24 mouse cellular contexts compared by ENCODE assay signal in genomic region chr7:64716286-64716685, GRCm38 (mm10).
A peak's percentile ranks its signal among the peaks of the same experiment; 100 is the strongest.
DNase-seq lines count a peak whose midpoint lies in the region; ATAC-seq and TF ChIP-seq lines count a peak whose summit lies in the region.
"Had no signal": no experiment of that assay in that cellular context is flagged by ENCODE, and none has a peak within 500 bp of the region (broad histone marks: within the 10 kb centered on the region; RNA-seq: fewer than 3 reads in every experiment).

No protein-coding gene starts in this region.

- peaks cover 2 to 4% of the 10 kb centered on the region in 2 experiments; a peak in 2 of 4 replicates for H3K4me1 ChIP-seq in ES-E14 (ENCODE audit: control insufficient read depth in 2 of 2, insufficient read depth in 2 of 2, low read length in 2 of 2, poor library complexity in 1 of 2)
- H3K4me1 ChIP-seq in forebrain, embryonic 14.5 days (ENCODE audit: control insufficient read depth, insufficient read depth, low read length) = no peaks in the 10 kb centered on the region
- H3K4me1 ChIP-seq: embryonic facial prominence, embryonic 13.5 days; embryonic facial prominence, embryonic 15.5 days; forebrain, embryonic 10.5 days; forebrain, embryonic 12.5 days; forebrain, embryonic 15.5 days had no signal

- no peaks in the 10 kb centered on the region for H3K27me3 ChIP-seq in forebrain, embryonic 14.5 days (replicated peaks; ENCODE audit: control insufficient read depth, insufficient read depth, low read length)
- H3K27me3 ChIP-seq: embryonic facial prominence, embryonic 13.5 days; embryonic facial prominence, embryonic 15.5 days; forebrain, embryonic 12.5 days; forebrain, embryonic 15.5 days had no signal

- peak; percentile 36 for DNase-seq in kidney, adult 9 months
- no peak for DNase-seq in kidney, adult 11 months
- peak; percentile 73 for DNase-seq in ES-CJ7 (ENCODE audit: low read depth, low spot score)
- peak; percentile 29 for DNase-seq in ES-E14 (ENCODE audit: low read depth, low spot score)
- DNase-seq in ZHBTc4 (ENCODE audit: low read depth, low spot score) = peak; percentile 72
- no peak for DNase-seq in forebrain, embryonic 14.5 days (ENCODE audit: low spot score)
- DNase-seq: adrenal gland, adult 2 months; adrenal gland, postnatal 10 days; adrenal gland, postnatal 25 days; cerebellum, adult 11 months; cerebellum, adult 18-20 months; cerebellum, adult 8-10 months; cerebellum, adult 9-11 months; cerebellum, postnatal 14 days; cerebellum, postnatal 36 days; embryo, embryonic 11 days; forebrain, postnatal 0 days had no signal

- no peak overlapping the region for H3K4me3 ChIP-seq in ES-E14 (ENCODE audit: insufficient read depth in 1 of 2, low read depth in 1 of 2, low read length in 2 of 2, poor library complexity in 1 of 2, severe bottlenecking in 1 of 2)
- H3K4me3 ChIP-seq in forebrain, embryonic 14.5 days (ENCODE audit: low read depth, low read length) = no peak overlapping the region
- H3K4me3 ChIP-seq: embryonic facial prominence, embryonic 13.5 days; embryonic facial prominence, embryonic 15.5 days; erythroblast, embryonic 14.5 days; forebrain, embryonic 10.5 days; forebrain, embryonic 12.5 days; forebrain, embryonic 15.5 days had no signal

- no peak overlapping the region for H3K4me2 ChIP-seq in forebrain, embryonic 14.5 days (ENCODE audit: low read length)
- H3K4me2 ChIP-seq: embryonic facial prominence, embryonic 13.5 days; embryonic facial prominence, embryonic 15.5 days; forebrain, embryonic 12.5 days; forebrain, embryonic 15.5 days had no signal

- no peak for ATAC-seq in monocyte, adult 5-6 weeks (replicated peaks; ENCODE audit: insufficient number of reproducible peaks, low FRiP score, low TSS enrichment, poor library complexity, severe bottlenecking)
- ATAC-seq in forebrain, embryonic 14.5 days = no peak
- ATAC-seq: forebrain, embryonic 15.5 days; forebrain, postnatal 0 days had no signal

- no peak overlapping the region for H3K27ac ChIP-seq in ES-E14 (ENCODE audit: insufficient read depth, low read depth, low read length, poor library complexity, severe bottlenecking)
- no peak overlapping the region for H3K27ac ChIP-seq in forebrain, embryonic 14.5 days (ENCODE audit: low read depth, low read length)
- H3K27ac ChIP-seq: embryonic facial prominence, embryonic 13.5 days; embryonic facial prominence, embryonic 15.5 days; forebrain, embryonic 10.5 days; forebrain, embryonic 12.5 days; forebrain, embryonic 15.5 days had no signal

- no peaks in the 10 kb centered on the region for H3K9me3 ChIP-seq in ES-E14 (ENCODE audit: control insufficient read depth, insufficient read depth, low read depth, low read length)
- no peaks in the 10 kb centered on the region for H3K9me3 ChIP-seq in forebrain, embryonic 14.5 days (replicated peaks; ENCODE audit: control insufficient read depth, low read length)
- H3K9me3 ChIP-seq: embryonic facial prominence, embryonic 13.5 days; embryonic facial prominence, embryonic 15.5 days; forebrain, embryonic 10.5 days; forebrain, embryonic 12.5 days; forebrain, embryonic 15.5 days had no signal

- H3K36me3 ChIP-seq in ES-E14 (ENCODE audit: control insufficient read depth, insufficient read depth, low read length, poor library complexity, severe bottlenecking) = no peaks in the 10 kb centered on the region
- H3K36me3 ChIP-seq in forebrain, embryonic 14.5 days (ENCODE audit: control insufficient read depth, insufficient read depth, low read length) = peaks cover 14% of the 10 kb centered on the region; the same call in 1 of the 2 replicates
- H3K36me3 ChIP-seq: embryonic facial prominence, embryonic 13.5 days; embryonic facial prominence, embryonic 15.5 days; forebrain, embryonic 15.5 days had no signal

- in situ Hi-C loops in ES-E14 (cut with MboI; ENCODE audit: low sequenced_read_pairs in 2 of 2, unreplicated experiment in 2 of 2) = no loop called here

- no peak overlapping the region for H3K9ac ChIP-seq in ES-E14 (ENCODE audit: insufficient read depth, low read depth, low read length, poor library complexity, severe bottlenecking)
- H3K9ac ChIP-seq in forebrain, embryonic 14.5 days (ENCODE audit: low read length) = no peak overlapping the region
- H3K9ac ChIP-seq: embryonic facial prominence, embryonic 13.5 days; embryonic facial prominence, embryonic 15.5 days; forebrain, embryonic 12.5 days; forebrain, embryonic 15.5 days; forebrain, postnatal 0 days had no signal

- WGBS in forebrain, embryonic 14.5 days = 56% methylated on average over 2 of the region's 2 CpGs

TF ChIP-seq in ES-E14, 5 proteins besides CTCF, POLR2A, EP300 and RAD21:
- no peak for TF ChIP-seq MAFK (IDR thresholded peaks at IDR 0.05; ENCODE audit: insufficient read depth, low read depth, low read length)
- TF ChIP-seq ZC3H11A (IDR thresholded peaks at IDR 0.05; ENCODE audit: borderline replicate concordance, low read depth, low read length) = no peak
- no peak for TF ChIP-seq CHD2 (IDR thresholded peaks at IDR 0.05; ENCODE audit: low read depth, low read length)
- no peak for TF ChIP-seq HCFC1 (IDR thresholded peaks at IDR 0.05; ENCODE audit: borderline replicate concordance, insufficient read depth, low read length)
- no peak for TF ChIP-seq ZNF384 (IDR thresholded peaks at IDR 0.05; ENCODE audit: low read depth, low read length)

Comparison
In these comparisons a context has a peak if more than half of its experiments do, and no peak if none do; other contexts are left out.
1. DNase-seq: peak in kidney, adult 9 months (single experiment), ES-CJ7 (single experiment), ES-E14 (single experiment) and ZHBTc4 (single experiment); none in kidney, adult 11 months (single experiment) and forebrain, embryonic 14.5 days (single experiment).